Mouse (Mus musculus): ENCODE results near the gene Arhgef3. TPM values are rescaled to one million over a fixed set of nuclear protein-coding genes. Genes with fewer than 3 reads are reported as not detected.

The Arhgef3 gene
- polyA plus RNA-seq, 1 experiment from 2014 or later = 4.2 TPM

DNA sequence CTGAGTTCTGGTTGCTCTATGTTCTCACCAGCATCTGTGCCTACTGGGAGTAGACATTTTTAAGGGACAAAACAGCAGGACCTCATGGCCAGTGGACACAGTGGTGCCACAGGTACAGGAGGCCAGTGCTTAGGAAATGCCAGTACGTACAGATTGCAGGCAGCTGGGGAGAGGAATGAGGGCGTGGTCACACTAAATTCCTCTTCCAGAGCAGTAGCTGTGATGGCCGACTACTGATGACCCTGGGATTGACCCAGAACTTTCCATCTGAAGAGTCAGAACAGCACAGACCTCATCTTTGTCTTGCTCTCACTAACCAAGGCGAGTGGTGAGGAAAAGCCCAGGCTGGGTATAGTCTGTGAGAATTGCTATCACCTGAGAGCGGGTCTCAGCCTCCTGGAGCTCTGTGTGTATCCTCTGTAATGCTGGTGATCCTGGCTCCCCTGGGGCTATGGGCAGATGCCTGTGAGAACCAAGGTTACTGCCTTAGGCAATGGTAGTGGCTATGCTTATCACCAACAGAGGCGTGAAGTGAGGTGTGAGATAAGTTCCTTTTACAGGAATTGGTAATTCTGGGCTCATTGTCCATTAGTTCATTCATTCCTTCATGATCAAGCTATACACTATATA lies 35.4 kb downstream of the Arhgef3 start:
- H3K4me3 ChIP-seq = no peak overlapping the region
- 68% methylated on average over 6 of the region's 6 CpGs for WGBS

DNA sequence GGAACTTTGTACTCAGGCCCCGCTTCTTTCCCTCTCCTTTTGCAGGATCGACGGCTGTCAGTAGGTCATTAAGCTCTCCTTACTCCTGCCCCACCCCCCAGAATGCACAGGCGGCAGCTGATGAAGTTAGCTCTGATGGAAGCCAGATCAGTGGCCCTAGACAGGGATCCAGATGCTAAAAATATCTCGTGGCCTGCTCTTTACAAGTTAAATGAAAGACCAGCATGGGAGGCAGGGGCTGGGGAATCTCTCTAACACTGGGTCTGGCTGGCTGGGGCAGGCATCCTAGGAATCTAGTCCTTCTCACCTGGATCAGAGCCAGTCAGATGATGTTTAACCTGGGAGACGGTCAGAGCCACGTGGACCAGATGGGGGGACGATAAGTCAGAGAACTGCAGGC lies 36.7 kb downstream of the Arhgef3 start:
- H3K9me3 ChIP-seq = no peaks in the 10 kb centered on the region
- H3K27me3 ChIP-seq (replicated peaks) = no peaks in the 10 kb centered on the region
- H3K4me2 ChIP-seq (replicated peaks) = no peak overlapping the region
- no peak overlapping the region for H3K4me3 ChIP-seq
- no peak overlapping the region for H3K9ac ChIP-seq
- no peak overlapping the region for H3K27ac ChIP-seq
- no peak for ATAC-seq (ENCODE audit: low FRiP score, low read depth)
- no peaks in the 10 kb centered on the region for H3K36me3 ChIP-seq
- WGBS = 56% methylated on average over 8 of the region's 8 CpGs
- no peaks in the 10 kb centered on the region for H3K4me1 ChIP-seq

More for the DNA sequence above, 35.4 kb downstream of the Arhgef3 start:
- Histone ChIP-seq H3K27me3 (replicated peaks) (no peaks in the 10 kb centered on the region), H3K4me2 (replicated peaks) (no peak overlapping the region), H3K27ac (no peak overlapping the region), H3K9ac (no peak overlapping the region), H3K36me3 (no peaks in the 10 kb centered on the region), H3K9me3 (no peaks in the 10 kb centered on the region), H3K4me1 (no peaks in the 10 kb centered on the region)
- ATAC-seq (ENCODE audit: low FRiP score, low read depth) = no peak

DNA sequence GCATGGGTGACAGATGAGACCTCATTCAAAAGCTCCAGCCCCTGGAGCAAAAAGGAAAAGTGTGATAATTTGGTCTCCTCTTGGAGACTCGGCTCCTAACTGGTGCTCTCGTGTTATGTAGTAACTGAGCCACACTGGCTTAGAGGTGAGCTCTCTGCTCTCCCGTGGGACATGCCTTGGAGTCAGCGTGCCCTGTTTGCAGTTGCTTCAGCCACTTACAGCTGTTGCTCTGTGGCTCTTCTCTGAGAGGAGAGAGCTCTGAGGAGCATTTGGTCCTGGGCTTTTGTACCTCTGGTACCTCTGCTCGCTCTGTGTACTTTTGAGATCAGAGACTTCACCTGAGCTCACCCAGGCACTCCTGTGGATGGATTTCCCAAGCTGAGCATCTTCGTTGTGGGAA lies 40.4 kb downstream of the Arhgef3 start:
- Histone ChIP-seq H3K9ac (no peak overlapping the region), H3K4me3 (no peak overlapping the region), H3K9me3 (no peaks in the 10 kb centered on the region), H3K4me1 (no peaks in the 10 kb centered on the region), H3K36me3 (no peaks in the 10 kb centered on the region), H3K4me2 (replicated peaks) (no peak overlapping the region), H3K27ac (no peak overlapping the region), H3K27me3 (replicated peaks) (no peaks in the 10 kb centered on the region)
- WGBS = 80% methylated on average over 6 of the region's 6 CpGs
- ATAC-seq (ENCODE audit: low FRiP score, low read depth) = no peak

DNA sequence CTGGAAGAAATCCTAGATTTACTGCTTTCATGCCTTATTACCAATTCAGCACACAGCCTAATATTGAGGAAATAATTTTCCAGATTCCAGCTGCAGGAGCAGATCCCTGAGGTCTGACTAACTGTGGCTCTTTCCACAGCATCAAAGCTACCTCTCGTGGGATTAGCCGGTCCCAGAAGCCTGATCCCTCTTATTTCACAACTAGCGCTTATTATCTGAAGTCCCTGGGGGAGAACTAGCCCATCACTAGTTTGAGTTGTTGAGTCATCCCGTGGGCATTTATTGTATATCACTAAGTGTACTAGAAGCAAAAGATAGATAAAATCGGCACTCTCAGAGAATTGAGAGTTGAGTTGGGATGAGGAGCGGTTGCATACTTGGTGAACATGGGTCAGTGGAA lies 41.3 kb downstream of the Arhgef3 start:
- 88% methylated on average over 6 of the region's 6 CpGs for WGBS
- H3K9me3 ChIP-seq = no peaks in the 10 kb centered on the region
- no peaks in the 10 kb centered on the region for H3K27me3 ChIP-seq (replicated peaks)
- no peak overlapping the region for H3K27ac ChIP-seq
- no peaks in the 10 kb centered on the region for H3K4me1 ChIP-seq
- ATAC-seq (ENCODE audit: low FRiP score, low read depth) = no peak
- H3K4me3 ChIP-seq = no peak overlapping the region
- H3K4me2 ChIP-seq (replicated peaks) = no peak overlapping the region
- no peak overlapping the region for H3K9ac ChIP-seq
- no peaks in the 10 kb centered on the region for H3K36me3 ChIP-seq

DNA sequence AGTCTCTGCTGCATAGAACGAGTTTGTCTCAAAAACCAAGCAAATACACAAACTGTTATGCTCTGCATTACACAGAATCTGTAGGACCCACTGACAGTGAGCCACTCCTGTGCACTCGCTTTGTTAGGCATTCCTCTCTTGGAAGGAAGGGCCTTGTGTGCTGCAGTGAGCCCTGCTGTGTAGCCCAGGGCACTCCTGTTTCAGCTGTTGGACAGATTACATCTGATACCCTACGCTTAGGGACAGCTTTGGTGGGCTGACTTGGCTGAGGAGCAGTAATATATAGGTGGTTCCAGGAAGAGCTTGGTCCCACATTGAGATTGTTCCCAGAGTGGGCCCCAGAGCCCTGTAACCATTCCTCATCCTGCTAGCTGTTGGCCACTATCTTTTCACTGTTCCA lies 43.4 kb downstream of the Arhgef3 start:
- no peak for ATAC-seq (ENCODE audit: low FRiP score, low read depth)
- Histone ChIP-seq H3K27ac (no peak overlapping the region), H3K9me3 (no peaks in the 10 kb centered on the region), H3K9ac (no peak overlapping the region), H3K27me3 (replicated peaks) (no peaks in the 10 kb centered on the region), H3K36me3 (no peaks in the 10 kb centered on the region), H3K4me2 (replicated peaks) (no peak overlapping the region), H3K4me1 (no peaks in the 10 kb centered on the region), H3K4me3 (no peak overlapping the region)
- 83% methylated on average over 3 of the region's 3 CpGs for WGBS

DNA sequence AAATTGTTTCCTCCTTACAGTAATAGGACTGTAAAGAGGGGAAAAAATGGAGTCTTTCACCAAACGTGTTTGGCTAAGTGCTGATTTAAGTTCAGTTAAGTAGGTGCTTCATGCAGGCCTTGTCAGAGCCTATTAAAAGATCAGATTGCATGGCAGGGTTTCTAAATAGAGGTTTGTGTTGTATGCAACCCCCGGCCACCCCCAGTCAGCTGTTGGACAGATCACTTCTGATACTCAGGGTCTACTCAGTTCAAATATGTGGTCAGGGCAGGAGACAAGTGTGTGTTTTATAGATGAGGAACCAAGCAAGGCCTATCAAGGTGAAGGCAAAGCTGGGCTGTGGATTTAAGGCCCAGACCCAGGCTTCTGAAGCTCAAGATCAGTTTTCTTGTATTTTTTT lies 44.1 kb downstream of the Arhgef3 start:
- no peaks in the 10 kb centered on the region for H3K9me3 ChIP-seq
- H3K27me3 ChIP-seq (replicated peaks) = no peaks in the 10 kb centered on the region
- ATAC-seq (ENCODE audit: low FRiP score, low read depth) = no peak
- 75% methylated on average over 2 of the region's 2 CpGs for WGBS
- H3K36me3 ChIP-seq = no peaks in the 10 kb centered on the region
- no peak overlapping the region for H3K27ac ChIP-seq
- H3K4me3 ChIP-seq = no peak overlapping the region
- no peaks in the 10 kb centered on the region for H3K4me1 ChIP-seq
- H3K4me2 ChIP-seq (replicated peaks) = no peak overlapping the region
- no peak overlapping the region for H3K9ac ChIP-seq

DNA sequence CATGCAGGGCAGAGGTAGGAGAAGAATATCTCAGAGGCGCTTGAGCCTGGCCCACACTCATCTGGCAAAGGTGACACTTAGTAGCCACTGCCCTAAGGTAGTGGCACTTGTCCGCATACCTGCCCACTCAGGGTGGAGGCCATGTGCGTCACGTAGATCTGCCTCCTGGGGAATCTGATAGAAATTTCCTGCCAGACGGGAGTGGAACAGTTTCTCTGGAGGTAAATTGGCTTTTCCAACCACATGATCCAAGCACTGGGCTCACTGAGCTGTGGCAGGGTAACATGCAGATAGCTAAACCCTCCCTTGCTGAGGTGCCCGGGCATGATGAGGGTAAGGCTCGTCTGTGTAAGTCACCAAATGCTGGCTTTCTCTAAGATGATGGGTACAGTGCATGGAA lies 46.1 kb downstream of the Arhgef3 start:
- no peak overlapping the region for H3K9ac ChIP-seq
- ATAC-seq (ENCODE audit: low FRiP score, low read depth) = no peak
- no peaks in the 10 kb centered on the region for H3K36me3 ChIP-seq
- H3K9me3 ChIP-seq = no peaks in the 10 kb centered on the region
- no peak overlapping the region for H3K4me2 ChIP-seq (replicated peaks)
- no peak overlapping the region for H3K27ac ChIP-seq
- H3K27me3 ChIP-seq (replicated peaks) = no peaks in the 10 kb centered on the region
- H3K4me1 ChIP-seq = no peaks in the 10 kb centered on the region
- no peak overlapping the region for H3K4me3 ChIP-seq
- WGBS = 90% methylated on average over 7 of the region's 7 CpGs

DNA sequence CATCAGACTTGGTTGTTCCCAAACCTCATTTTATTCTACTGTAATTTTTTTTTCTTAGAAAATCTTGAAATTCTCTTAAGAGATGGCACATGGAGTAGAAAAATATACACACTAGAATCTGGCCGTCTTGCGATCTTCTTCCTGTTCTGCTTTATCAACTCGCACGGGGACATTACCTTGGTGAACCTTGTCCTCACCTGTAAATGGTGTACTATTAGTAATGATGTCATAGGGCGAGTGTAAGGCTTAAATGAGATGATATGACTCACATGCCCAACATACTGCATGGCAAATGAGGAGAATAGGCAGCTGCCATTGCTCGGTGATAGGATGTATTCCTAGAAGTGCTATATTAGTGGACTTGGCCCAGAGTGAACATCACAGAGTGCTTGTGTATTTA lies 49.9 kb downstream of the Arhgef3 start:
- 89% methylated on average over 6 of the region's 6 CpGs for WGBS

DNA sequence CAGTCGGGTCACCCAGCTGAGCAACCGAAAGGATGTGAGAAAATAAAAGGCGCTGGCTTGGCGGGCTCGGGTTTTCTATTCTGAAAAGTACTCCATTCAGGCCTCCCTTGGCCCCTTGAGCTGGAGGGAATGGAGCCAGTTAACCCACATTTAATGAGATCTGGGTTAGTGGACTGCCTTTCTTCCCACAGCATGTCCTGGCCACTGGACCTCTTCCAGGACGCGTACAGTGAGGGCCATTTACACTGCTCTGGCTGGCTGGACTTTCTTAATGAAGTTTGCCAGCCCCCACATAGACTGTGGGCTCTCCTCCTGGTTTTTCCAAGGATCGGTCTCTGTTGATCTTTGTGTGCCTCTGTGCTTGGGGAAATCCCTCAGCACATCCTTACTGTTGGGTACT lies 52.1 kb downstream of the Arhgef3 start:
- no peaks in the 10 kb centered on the region for H3K9me3 ChIP-seq
- no peaks in the 10 kb centered on the region for H3K27me3 ChIP-seq (replicated peaks)
- no peaks in the 10 kb centered on the region for H3K36me3 ChIP-seq
- no peak for ATAC-seq (ENCODE audit: low FRiP score, low read depth)
- H3K4me1 ChIP-seq = no peaks in the 10 kb centered on the region
- no peak overlapping the region for H3K27ac ChIP-seq
- no peak overlapping the region for H3K9ac ChIP-seq
- no peak overlapping the region for H3K4me3 ChIP-seq
- H3K4me2 ChIP-seq (replicated peaks) = no peak overlapping the region
- 70% methylated on average over 8 of the region's 8 CpGs for WGBS

More for the DNA sequence above, 49.9 kb downstream of the Arhgef3 start:
- H3K27me3 ChIP-seq (replicated peaks) = no peaks in the 10 kb centered on the region
- no peak overlapping the region for H3K4me2 ChIP-seq (replicated peaks)
- ATAC-seq (ENCODE audit: low FRiP score, low read depth) = no peak
- no peak overlapping the region for H3K9ac ChIP-seq
- H3K36me3 ChIP-seq = no peaks in the 10 kb centered on the region
- H3K27ac ChIP-seq = no peak overlapping the region
- H3K9me3 ChIP-seq = no peaks in the 10 kb centered on the region
- H3K4me1 ChIP-seq = no peaks in the 10 kb centered on the region
- H3K4me3 ChIP-seq = no peak overlapping the region

DNA sequence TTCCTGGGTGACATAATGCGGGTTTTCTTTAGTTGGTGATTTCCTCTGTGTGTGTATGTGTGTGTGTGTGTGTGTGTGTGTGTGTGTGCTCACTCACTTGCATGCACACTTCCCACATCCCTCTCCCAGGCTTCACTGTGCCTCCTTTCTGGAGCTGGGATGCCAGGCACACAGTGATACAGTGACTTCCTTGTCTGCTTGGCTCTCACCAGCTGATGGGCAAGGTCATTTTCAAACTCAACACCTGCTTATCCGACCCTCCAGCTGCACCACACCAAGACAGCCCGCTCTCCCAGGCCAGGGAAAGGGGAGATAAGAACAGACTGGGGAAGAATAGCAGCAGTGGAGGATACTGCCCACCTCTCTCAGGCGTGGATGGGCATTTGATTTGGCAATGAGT lies 52.5 kb downstream of the Arhgef3 start:
- 76% methylated on average over 4 of the region's 4 CpGs for WGBS
- H3K27me3 ChIP-seq (replicated peaks) = no peaks in the 10 kb centered on the region
- H3K9ac ChIP-seq = no peak overlapping the region
- no peak overlapping the region for H3K4me2 ChIP-seq (replicated peaks)
- ATAC-seq (ENCODE audit: low FRiP score, low read depth) = no peak
- no peaks in the 10 kb centered on the region for H3K9me3 ChIP-seq
- H3K36me3 ChIP-seq = no peaks in the 10 kb centered on the region
- no peaks in the 10 kb centered on the region for H3K4me1 ChIP-seq
- no peak overlapping the region for H3K27ac ChIP-seq
- no peak overlapping the region for H3K4me3 ChIP-seq

DNA sequence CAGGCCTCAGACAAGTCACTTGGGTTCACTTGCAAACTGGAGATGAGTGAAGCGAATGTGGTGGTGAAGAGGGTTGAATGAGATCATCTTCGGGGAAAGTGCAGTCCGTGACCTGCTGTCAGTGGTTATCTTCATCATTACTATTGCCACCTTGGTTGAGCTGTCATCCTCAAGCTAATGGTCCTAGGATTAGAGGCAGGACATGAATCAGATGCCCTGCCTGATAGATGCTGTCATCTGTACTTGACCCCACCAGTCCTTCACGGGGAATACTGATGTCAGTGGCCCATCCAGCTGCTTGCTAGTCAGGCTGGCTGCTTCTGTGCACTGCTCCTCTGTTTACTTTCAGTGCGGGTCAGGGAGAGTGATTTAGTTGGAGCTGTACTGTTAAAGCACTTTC lies 53.7 kb downstream of the Arhgef3 start:
- H3K9ac ChIP-seq = no peak overlapping the region
- no peak overlapping the region for H3K4me2 ChIP-seq (replicated peaks)
- H3K9me3 ChIP-seq = no peaks in the 10 kb centered on the region
- no peaks in the 10 kb centered on the region for H3K27me3 ChIP-seq (replicated peaks)
- 78% methylated on average over 5 of the region's 5 CpGs for WGBS
- no peaks in the 10 kb centered on the region for H3K36me3 ChIP-seq
- H3K27ac ChIP-seq = no peak overlapping the region
- ATAC-seq (ENCODE audit: low FRiP score, low read depth) = no peak
- no peaks in the 10 kb centered on the region for H3K4me1 ChIP-seq
- H3K4me3 ChIP-seq = no peak overlapping the region

DNA sequence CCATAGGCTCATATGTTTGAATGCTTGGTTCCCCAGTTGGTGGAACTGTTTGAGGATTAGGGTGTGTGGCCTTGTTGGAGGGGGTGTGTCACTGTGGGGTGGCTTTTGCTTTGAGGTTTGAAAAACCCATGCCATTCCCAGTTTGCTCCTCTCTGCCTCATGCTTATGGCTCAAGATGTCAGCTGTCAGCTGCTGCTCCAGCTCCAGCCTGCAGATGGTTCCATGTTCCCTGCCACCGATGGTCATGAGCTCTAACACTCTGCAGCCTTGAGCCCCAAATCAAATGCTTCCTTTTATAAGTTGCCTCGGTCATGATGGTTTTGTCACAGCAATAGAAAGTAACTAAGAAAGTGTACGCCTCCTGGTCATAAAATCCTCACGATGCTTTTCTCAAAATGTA lies 54.6 kb downstream of the Arhgef3 start:
- no peaks in the 10 kb centered on the region for H3K36me3 ChIP-seq
- H3K27me3 ChIP-seq (replicated peaks) = no peaks in the 10 kb centered on the region
- H3K4me1 ChIP-seq = no peaks in the 10 kb centered on the region
- no peak overlapping the region for H3K9ac ChIP-seq
- no peak overlapping the region for H3K4me2 ChIP-seq (replicated peaks)
- no peak overlapping the region for H3K4me3 ChIP-seq
- no peak overlapping the region for H3K27ac ChIP-seq
- no peak for ATAC-seq (ENCODE audit: low FRiP score, low read depth)
- H3K9me3 ChIP-seq = no peaks in the 10 kb centered on the region
- WGBS = 91% methylated on average over 4 of the region's 4 CpGs

DNA sequence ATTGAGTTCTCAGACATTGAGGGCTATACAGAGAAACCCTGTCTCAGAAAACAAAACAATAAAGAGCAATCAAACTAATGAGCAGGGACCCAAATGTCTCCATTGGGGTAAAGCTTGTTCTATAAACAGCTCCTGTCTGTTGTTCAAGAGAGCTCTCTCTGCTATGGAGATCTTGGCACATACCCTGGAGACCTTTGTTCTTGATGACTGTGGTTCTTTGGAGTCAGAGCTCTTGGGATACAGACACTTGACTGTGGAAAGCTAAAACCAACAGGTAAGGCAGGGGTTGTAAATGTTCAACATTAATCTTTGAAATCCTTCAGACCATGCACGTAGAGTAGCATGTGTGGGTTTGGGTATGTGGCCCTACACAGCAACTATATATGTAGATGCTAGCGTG lies 55.7 kb downstream of the Arhgef3 start:
- ATAC-seq (ENCODE audit: low FRiP score, low read depth) = no peak
- no peak overlapping the region for H3K4me2 ChIP-seq (replicated peaks)
- no peaks in the 10 kb centered on the region for H3K9me3 ChIP-seq
- no peak overlapping the region for H3K27ac ChIP-seq
- no peak overlapping the region for H3K4me3 ChIP-seq
- no peaks in the 10 kb centered on the region for H3K4me1 ChIP-seq
- H3K9ac ChIP-seq = no peak overlapping the region
- no peaks in the 10 kb centered on the region for H3K27me3 ChIP-seq (replicated peaks)
- 89% methylated on average over 2 of the region's 2 CpGs for WGBS
- no peaks in the 10 kb centered on the region for H3K36me3 ChIP-seq

Measured in neural tube, embryonic 12.5 days (tissue).